Mouse (Mus musculus): Measurements from ENCODE around the gene Rab25. TPM values are rescaled to one million over a fixed set of nuclear protein-coding genes. Genes with fewer than 3 reads are reported as not detected.
A peak's percentile ranks its signal among the peaks of the same experiment; 100 is the strongest.

Gene Rab25
- polyA plus RNA-seq, 1 experiment from 2014 or later = 22.1 TPM

- H3K4me1 ChIP-seq (ENCODE audit: insufficient read depth) = no peaks in the 10 kb centered on the region
- no peak overlapping the region for H3K4me3 ChIP-seq (ENCODE audit: low read depth, low read length)
- WGBS = 79% methylated on average over 2 of the region's 2 CpGs
- H3K27ac ChIP-seq (ENCODE audit: low read depth) = no peak overlapping the region
- H3K4me2 ChIP-seq = no peak overlapping the region
- H3K36me3 ChIP-seq (ENCODE audit: insufficient read depth) = peaks cover 14% of the 10 kb centered on the region
- DNase-seq (no peak), ATAC-seq (ENCODE audit: insufficient read depth) (no peak)
- H3K9me3 ChIP-seq (ENCODE audit: low read depth, low read length) = no peaks in the 10 kb centered on the region
- H3K9ac ChIP-seq = no peak overlapping the region
- H3K27me3 ChIP-seq (ENCODE audit: insufficient read depth, low read length) = no peaks in the 10 kb centered on the region
- no peak for TF ChIP-seq CTCF (IDR thresholded peaks at IDR 0.05; ENCODE audit: low read depth)
These were observed 25.7 kb upstream of the Rab25 start for GRCm38 (mm10) chr3:88573810-88574209.

- no peaks in the 10 kb centered on the region for H3K9me3 ChIP-seq (ENCODE audit: low read depth, low read length)
- H3K4me1 ChIP-seq (ENCODE audit: insufficient read depth) = no peaks in the 10 kb centered on the region
- no peak overlapping the region for H3K4me2 ChIP-seq
- no peaks in the 10 kb centered on the region for H3K27me3 ChIP-seq (ENCODE audit: insufficient read depth, low read length)
- no peak overlapping the region for H3K27ac ChIP-seq (ENCODE audit: low read depth)
- no peak overlapping the region for H3K4me3 ChIP-seq (ENCODE audit: low read depth, low read length)
- TF ChIP-seq CTCF (IDR thresholded peaks at IDR 0.05; ENCODE audit: low read depth) = no peak
- no peak for ATAC-seq (ENCODE audit: insufficient read depth)
- H3K36me3 ChIP-seq (ENCODE audit: insufficient read depth) = peaks cover 24% of the 10 kb centered on the region
- WGBS = 64% methylated on average over 2 of the region's 2 CpGs
- H3K9ac ChIP-seq = no peak overlapping the region
- DNase-seq = no peak
These were observed 24.7 kb upstream of the Rab25 start for GRCm38 (mm10) chr3:88572835-88573234.

- peaks cover 34% of the 10 kb centered on the region for H3K36me3 ChIP-seq (ENCODE audit: insufficient read depth)
- no peak for DNase-seq
- no peaks in the 10 kb centered on the region for H3K27me3 ChIP-seq (ENCODE audit: insufficient read depth, low read length)
- no peak overlapping the region for H3K27ac ChIP-seq (ENCODE audit: low read depth)
- H3K9ac ChIP-seq = no peak overlapping the region
- ATAC-seq (ENCODE audit: insufficient read depth) = no peak
- H3K9me3 ChIP-seq (ENCODE audit: low read depth, low read length) = no peaks in the 10 kb centered on the region
- no peaks in the 10 kb centered on the region for H3K4me1 ChIP-seq (ENCODE audit: insufficient read depth)
- no peak overlapping the region for H3K4me2 ChIP-seq
- 69% methylated on average over 1 of the region's 1 CpGs for WGBS
- no peak for TF ChIP-seq CTCF (IDR thresholded peaks at IDR 0.05; ENCODE audit: low read depth)
- no peak overlapping the region for H3K4me3 ChIP-seq (ENCODE audit: low read depth, low read length)
These were observed 23.8 kb upstream of the Rab25 start for GRCm38 (mm10) chr3:88571856-88572255.

GRCm38 (mm10) chr3:88570341-88570740 is 22.2 kb upstream of the Rab25 start:
- DNase-seq (no peak), ATAC-seq (ENCODE audit: insufficient read depth) (no peak)
- Histone ChIP-seq H3K4me1 (ENCODE audit: insufficient read depth) (no peaks in the 10 kb centered on the region), H3K9ac (no peak overlapping the region), H3K27ac (ENCODE audit: low read depth) (no peak overlapping the region), H3K4me3 (ENCODE audit: low read depth, low read length) (no peak overlapping the region), H3K9me3 (ENCODE audit: low read depth, low read length) (no peaks in the 10 kb centered on the region), H3K36me3 (ENCODE audit: insufficient read depth) (peaks cover 49% of the 10 kb centered on the region), H3K27me3 (ENCODE audit: insufficient read depth, low read length) (no peaks in the 10 kb centered on the region), H3K4me2 (no peak overlapping the region)
- TF ChIP-seq CTCF (IDR thresholded peaks at IDR 0.05; ENCODE audit: low read depth) = no peak
- WGBS = 87% methylated on average over 10 of the region's 10 CpGs

- no peak for TF ChIP-seq CTCF (IDR thresholded peaks at IDR 0.05; ENCODE audit: low read depth)
- Histone ChIP-seq H3K27ac (ENCODE audit: low read depth) (no peak overlapping the region), H3K9me3 (ENCODE audit: low read depth, low read length) (no peaks in the 10 kb centered on the region), H3K4me3 (ENCODE audit: low read depth, low read length) (no peak overlapping the region), H3K4me1 (ENCODE audit: insufficient read depth) (no peaks in the 10 kb centered on the region), H3K27me3 (ENCODE audit: insufficient read depth, low read length) (no peaks in the 10 kb centered on the region), H3K4me2 (no peak overlapping the region), H3K36me3 (ENCODE audit: insufficient read depth) (peaks cover 55% of the 10 kb centered on the region), H3K9ac (no peak overlapping the region)
- 85% methylated on average over 5 of the region's 5 CpGs for WGBS
- DNase-seq = no peak
- ATAC-seq (ENCODE audit: insufficient read depth) = no peak
These were observed 21.6 kb upstream of the Rab25 start for GRCm38 (mm10) chr3:88569694-88570093.

- 95% methylated on average over 2 of the region's 2 CpGs for WGBS
- Histone ChIP-seq H3K4me1 (ENCODE audit: insufficient read depth) (no peaks in the 10 kb centered on the region), H3K9me3 (ENCODE audit: low read depth, low read length) (no peaks in the 10 kb centered on the region)
These were observed 21.0 kb upstream of the Rab25 start for GRCm38 (mm10) chr3:88569093-88569492.

GRCm38 (mm10) chr3:88568615-88569014 is 20.5 kb upstream of the Rab25 start:
- no peak for TF ChIP-seq CTCF (IDR thresholded peaks at IDR 0.05; ENCODE audit: low read depth)

More at GRCm38 (mm10) chr3:88569093-88569492, 21.0 kb upstream of the Rab25 start:
- Histone ChIP-seq H3K4me2 (no peak overlapping the region), H3K27me3 (ENCODE audit: insufficient read depth, low read length) (no peaks in the 10 kb centered on the region), H3K4me3 (ENCODE audit: low read depth, low read length) (no peak overlapping the region), H3K36me3 (ENCODE audit: insufficient read depth) (peaks cover 61% of the 10 kb centered on the region), H3K9ac (no peak overlapping the region), H3K27ac (ENCODE audit: low read depth) (no peak overlapping the region)
- TF ChIP-seq CTCF (IDR thresholded peaks at IDR 0.05; ENCODE audit: low read depth) = no peak
- ATAC-seq (ENCODE audit: insufficient read depth) (no peak), DNase-seq (no peak)

GRCm38 (mm10) chr3:88567892-88568291 is 19.8 kb upstream of the Rab25 start:
- Histone ChIP-seq H3K9ac (no peak overlapping the region), H3K9me3 (ENCODE audit: low read depth, low read length) (no peaks in the 10 kb centered on the region), H3K4me3 (ENCODE audit: low read depth, low read length) (no peak overlapping the region), H3K27ac (ENCODE audit: low read depth) (no peak overlapping the region), H3K36me3 (ENCODE audit: insufficient read depth) (peaks cover 73% of the 10 kb centered on the region), H3K4me2 (no peak overlapping the region), H3K27me3 (ENCODE audit: insufficient read depth, low read length) (no peaks in the 10 kb centered on the region), H3K4me1 (ENCODE audit: insufficient read depth) (no peaks in the 10 kb centered on the region)
- DNase-seq (peak; percentile 17), ATAC-seq (ENCODE audit: insufficient read depth) (no peak)
- TF ChIP-seq CTCF (IDR thresholded peaks at IDR 0.05; ENCODE audit: low read depth) = no peak
- whole genome bisulfite sequencing = 84% methylated on average over 6 of the region's 6 CpGs

More at GRCm38 (mm10) chr3:88568615-88569014, 20.5 kb upstream of the Rab25 start:
- ATAC-seq (ENCODE audit: insufficient read depth) (no peak), DNase-seq (no peak)
- no peak overlapping the region for H3K4me2 ChIP-seq
- peaks cover 66% of the 10 kb centered on the region for H3K36me3 ChIP-seq (ENCODE audit: insufficient read depth)
- H3K9ac ChIP-seq = no peak overlapping the region
- no peaks in the 10 kb centered on the region for H3K4me1 ChIP-seq (ENCODE audit: insufficient read depth)
- 93% methylated on average over 2 of the region's 2 CpGs for WGBS
- no peaks in the 10 kb centered on the region for H3K27me3 ChIP-seq (ENCODE audit: insufficient read depth, low read length)
- H3K9me3 ChIP-seq (ENCODE audit: low read depth, low read length) = no peaks in the 10 kb centered on the region
- no peak overlapping the region for H3K27ac ChIP-seq (ENCODE audit: low read depth)
- H3K4me3 ChIP-seq (ENCODE audit: low read depth, low read length) = no peak overlapping the region

Data from lung, embryonic 14.5 days (tissue).